Mouse (Mus musculus) C3H10T1/2 (cell line): ENCODE results near the gene 5031439G07Rik. TPM values are rescaled to one million over a fixed set of nuclear protein-coding genes. Genes with fewer than 3 reads are reported as not detected.

Experiments used
- polyA plus RNA-seq, 2 experiments: library from polyadenylated mRNA; unstranded; fragments of >200 nt; fragmentation: generic; extraction: Trizol; gene quantifications; one replicate each; pipeline ENCODE4 v1.2.1; 2012; ENCODE audit warnings: missing spikeins in 2 of 2

5031439G07Rik gene
- 10 to 100 TPM; 34.9 to 38.6 TPM for polyA plus RNA-seq

GRCm38 (mm10) chr15:84987874-84988825 is at the start of gene 5031439G07Rik:
5031439G07Rik (minus strand) TSS chr15:84988551.

DNA sequence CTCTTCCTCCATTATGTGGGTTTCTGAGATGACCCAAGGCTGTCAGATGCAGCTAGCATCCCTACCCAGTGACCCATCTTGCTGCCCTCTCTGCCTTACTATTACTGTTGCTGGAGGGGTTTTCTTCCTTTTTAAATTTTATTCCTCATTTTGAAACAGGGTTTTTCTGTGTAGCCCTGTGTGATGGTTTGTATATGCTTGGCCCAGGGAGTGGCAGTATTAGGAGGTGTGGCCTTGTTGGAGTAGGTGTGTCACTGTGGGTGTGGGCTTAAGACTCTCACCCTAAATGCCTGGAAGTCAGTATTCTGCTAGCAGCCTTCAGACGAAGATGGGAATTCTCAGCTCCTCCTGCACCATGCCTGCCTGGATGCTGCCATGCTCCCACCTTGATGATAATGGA is 40.3 kb upstream of the 5031439G07Rik start, which contains the start of gene Fam118a:
Gene Fam118a (plus strand): TSS at position 301 of the 400 bp plus-strand sequence.

GRCm38 (mm10) chr15:85016951-85017664 is 28.8 kb upstream of the 5031439G07Rik start, which contains the start of gene Upk3a:
Upk3a (plus strand) TSS chr15:85017141.

GRCm38 (mm10) chr15:84922884-84923507 is 65.4 kb downstream of the 5031439G07Rik start, which contains the start of gene Nup50:
Nup50 (plus strand) TSS chr15:84923411.

DNA sequence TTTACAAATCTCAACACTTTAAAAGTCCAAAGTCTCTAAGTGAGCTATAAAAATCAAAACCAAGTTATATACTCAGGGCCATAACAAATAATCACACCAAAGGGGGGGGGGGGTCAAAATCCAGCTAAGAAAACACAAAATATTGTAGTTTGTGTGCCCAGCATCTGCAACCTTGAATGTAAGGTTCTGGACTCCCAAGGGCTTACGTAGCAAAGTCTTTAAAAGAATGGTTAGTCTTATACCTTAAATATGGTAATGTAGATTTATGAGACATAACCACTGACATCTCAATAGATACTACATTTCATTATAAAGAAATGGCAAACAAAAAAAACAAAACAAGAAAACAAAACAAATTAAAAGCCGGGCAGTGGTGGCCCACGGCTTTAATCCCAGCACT is 68.4 kb downstream of the 5031439G07Rik start, which contains the start of gene Gm29666:
Gene Gm29666 (minus strand): TSS at position 101 of the 400 bp plus-strand sequence.

Other genes starting within 250 kb of the 5031439G07Rik start
- gene Phf21b, start 132.5 kb downstream of the 5031439G07Rik start, polyA plus RNA-seq, result under 1 TPM; 0.04 to 0.30 TPM
- gene Gm29666, start 68.5 kb downstream of the 5031439G07Rik start, polyA plus RNA-seq, result under 1 TPM; 0.12 to 0.20 TPM
- 10 to 100 TPM; 25.2 to 37.0 TPM for gene Nup50, start 65.1 kb downstream of the 5031439G07Rik start, polyA plus RNA-seq
- gene Upk3a, start 28.6 kb upstream of the 5031439G07Rik start, polyA plus RNA-seq, result not detected
- 10 to 100 TPM in 1 of 2 experiments, 1 to 10 TPM in 1; 2.7 to 17.2 TPM for gene Fam118a, start 40.4 kb upstream of the 5031439G07Rik start, polyA plus RNA-seq
- not detected for gene Smc1b, start 143.4 kb upstream of the 5031439G07Rik start, polyA plus RNA-seq
- not detected for gene Ribc2, start 143.5 kb upstream of the 5031439G07Rik start, polyA plus RNA-seq
- gene Fbln1, start 217.4 kb upstream of the 5031439G07Rik start, polyA plus RNA-seq, result under 1 TPM in 1 of 2 experiments, not detected in 1; 0.01 TPM